ENCODE assay signal across 25 mouse cellular contexts in genomic region chr3:153433010-153433409, GRCm38 (mm10).
A peak's percentile ranks its signal among the peaks of the same experiment; 100 is the strongest.
DNase-seq lines count a peak whose midpoint lies in the region; ATAC-seq lines count a peak whose summit lies in the region.
"Had no signal": no experiment of that assay in that cellular context is flagged by ENCODE, and none has a peak within 500 bp of the region (broad histone marks: within the 10 kb centered on the region; RNA-seq: fewer than 3 reads in every experiment).

No protein-coding gene starts in this region.

- DNase-seq in kidney, adult 18-20 months, result no peak
- no peak for DNase-seq in limb, embryonic 11.5 days (ENCODE audit: low spot score)
- no peak for DNase-seq in limb, embryonic 10.5 days (ENCODE audit: low spot score)
- DNase-seq in embryonic facial prominence, embryonic 10.5 days (ENCODE audit: low spot score), result no peak
- peak; percentile 72 for DNase-seq in embryonic facial prominence, embryonic 14.5 days (ENCODE audit: low spot score)
- no peak for DNase-seq in urinary bladder, postnatal 10 days (ENCODE audit: low spot score)
- DNase-seq in layer of hippocampus, adult 9-11 months, result no peak
- DNase-seq: adrenal gland, postnatal 25 days; heart, adult 2 months; heart, postnatal 14 days; kidney, adult 8-10 months; liver, postnatal 0 days; lung, postnatal 36 days; right cerebral cortex, postnatal 4 days; thymus, adult 2 months; thymus, postnatal 36 days had no signal

- ATAC-seq in kidney, embryonic 14.5 days (ENCODE audit: low FRiP score, low TSS enrichment), result peak; percentile 84
- 0 out of 2 replicates have a peak, but pooled peaks have one; percentile 12 for ATAC-seq in limb, embryonic 11.5 days (ENCODE audit: insufficient number of reproducible peaks, low FRiP score, low TSS enrichment, low read depth)
- ATAC-seq in embryonic facial prominence, embryonic 14.5 days (ENCODE audit: low read depth), result 0 out of 2 replicates have a peak, but pooled peaks have one; percentile 57
- ATAC-seq: CD4-positive, CD25-positive, alpha-beta regulatory T cell, adult 4 months; liver, embryonic 12.5 days; liver, postnatal 0 days; midbrain, embryonic 13.5 days had no signal

- H3K4me1 ChIP-seq in kidney, embryonic 14.5 days (ENCODE audit: control insufficient read depth, insufficient read depth, low read length), result peaks cover 8% of the 10 kb centered on the region; the same call in 1 of the 2 replicates
- no peaks in the 10 kb centered on the region; the same call in 1 of the 2 replicates for H3K4me1 ChIP-seq in limb, embryonic 11.5 days (ENCODE audit: control insufficient read depth, insufficient read depth, low read length)
- H3K4me1 ChIP-seq in limb, embryonic 10.5 days, result peaks cover 18% of the 10 kb centered on the region
- H3K4me1 ChIP-seq in embryonic facial prominence, embryonic 10.5 days, result peaks cover 15% of the 10 kb centered on the region
- no peaks in the 10 kb centered on the region for H3K4me1 ChIP-seq in embryonic facial prominence, embryonic 14.5 days (ENCODE audit: control insufficient read depth, insufficient read depth, low read length)
- H3K4me1 ChIP-seq: heart, embryonic 13.5 days had no signal

- H3K4me3 ChIP-seq in kidney, embryonic 14.5 days (ENCODE audit: low read length), result no peak overlapping the region
- H3K4me3 ChIP-seq in limb, embryonic 11.5 days (ENCODE audit: low read depth, low read length), result no peak overlapping the region
- H3K4me3 ChIP-seq in limb, embryonic 10.5 days, result no peak overlapping the region
- H3K4me3 ChIP-seq in embryonic facial prominence, embryonic 10.5 days, result no peak overlapping the region
- H3K4me3 ChIP-seq in embryonic facial prominence, embryonic 14.5 days (ENCODE audit: low read depth, low read length), result no peak overlapping the region
- H3K4me3 ChIP-seq: forebrain, embryonic 10.5 days; heart, adult 2 months; heart, embryonic 13.5 days; hindbrain, embryonic 12.5 days; limb, embryonic 13.5 days; liver, embryonic 12.5 days; midbrain, embryonic 13.5 days had no signal

- no peaks in the 10 kb centered on the region for H3K27me3 ChIP-seq in kidney, embryonic 14.5 days (ENCODE audit: control insufficient read depth, insufficient read depth, low read length)
- no peaks in the 10 kb centered on the region for H3K27me3 ChIP-seq in limb, embryonic 11.5 days (ENCODE audit: control insufficient read depth, insufficient read depth, low read length)
- no peaks in the 10 kb centered on the region for H3K27me3 ChIP-seq in limb, embryonic 10.5 days (ENCODE audit: low read depth, poor library complexity, severe bottlenecking)
- no peaks in the 10 kb centered on the region for H3K27me3 ChIP-seq in embryonic facial prominence, embryonic 10.5 days (replicated peaks; ENCODE audit: low read depth, poor library complexity, severe bottlenecking)
- H3K27me3 ChIP-seq in embryonic facial prominence, embryonic 14.5 days (replicated peaks; ENCODE audit: control insufficient read depth, insufficient read depth, low read length), result no peaks in the 10 kb centered on the region
- H3K27me3 ChIP-seq: heart, embryonic 13.5 days; hindbrain, embryonic 12.5 days; limb, embryonic 13.5 days; liver, embryonic 12.5 days; midbrain, embryonic 13.5 days had no signal

- no peaks in the 10 kb centered on the region for H3K36me3 ChIP-seq in kidney, embryonic 14.5 days (ENCODE audit: control insufficient read depth, insufficient read depth, low read length)
- no peaks in the 10 kb centered on the region for H3K36me3 ChIP-seq in limb, embryonic 11.5 days (ENCODE audit: control insufficient read depth, insufficient read depth, low read length)
- no peaks in the 10 kb centered on the region for H3K36me3 ChIP-seq in limb, embryonic 10.5 days
- no peaks in the 10 kb centered on the region for H3K36me3 ChIP-seq in embryonic facial prominence, embryonic 10.5 days (replicated peaks)
- no peaks in the 10 kb centered on the region for H3K36me3 ChIP-seq in embryonic facial prominence, embryonic 14.5 days (ENCODE audit: control insufficient read depth, insufficient read depth, low read length)
- H3K36me3 ChIP-seq: forebrain, embryonic 10.5 days; heart, embryonic 13.5 days; hindbrain, embryonic 12.5 days; limb, embryonic 13.5 days; liver, embryonic 12.5 days; midbrain, embryonic 13.5 days had no signal

- H3K9me3 ChIP-seq in kidney, embryonic 14.5 days (ENCODE audit: control insufficient read depth, low read length), result no peaks in the 10 kb centered on the region
- no peaks in the 10 kb centered on the region for H3K9me3 ChIP-seq in limb, embryonic 11.5 days (ENCODE audit: control insufficient read depth, low read length)
- no peaks in the 10 kb centered on the region for H3K9me3 ChIP-seq in limb, embryonic 10.5 days (replicated peaks)
- no peaks in the 10 kb centered on the region for H3K9me3 ChIP-seq in embryonic facial prominence, embryonic 10.5 days
- no peaks in the 10 kb centered on the region for H3K9me3 ChIP-seq in embryonic facial prominence, embryonic 14.5 days (ENCODE audit: control insufficient read depth, low read length)
- H3K9me3 ChIP-seq: forebrain, embryonic 10.5 days; heart, embryonic 13.5 days; hindbrain, embryonic 12.5 days; limb, embryonic 13.5 days; liver, embryonic 12.5 days; midbrain, embryonic 13.5 days had no signal

- no peak overlapping the region for H3K27ac ChIP-seq in kidney, embryonic 14.5 days (ENCODE audit: low read depth, low read length)
- no peak overlapping the region for H3K27ac ChIP-seq in limb, embryonic 11.5 days (replicated peaks; ENCODE audit: low read depth, low read length)
- no peak overlapping the region for H3K27ac ChIP-seq in limb, embryonic 10.5 days
- 0 out of 2 replicates have a peak overlapping the region, but pooled peaks have one; percentile 19 for H3K27ac ChIP-seq in embryonic facial prominence, embryonic 10.5 days (replicated peaks)
- H3K27ac ChIP-seq in embryonic facial prominence, embryonic 14.5 days (replicated peaks; ENCODE audit: low read depth, low read length), result no peak overlapping the region
- H3K27ac ChIP-seq: heart, adult 2 months; heart, embryonic 13.5 days; limb, embryonic 13.5 days; liver, embryonic 12.5 days; midbrain, embryonic 13.5 days; stomach, postnatal 0 days had no signal

- WGBS in kidney, embryonic 14.5 days, result 36% methylated on average over 8 of the region's 8 CpGs
- 64% methylated on average over 8 of the region's 8 CpGs for WGBS in limb, embryonic 11.5 days
- WGBS in limb, embryonic 10.5 days, result 78% methylated on average over 8 of the region's 8 CpGs
- 74% methylated on average over 8 of the region's 8 CpGs for WGBS in embryonic facial prominence, embryonic 10.5 days
- 38% methylated on average over 8 of the region's 8 CpGs for WGBS in embryonic facial prominence, embryonic 14.5 days

- H3K4me2 ChIP-seq in kidney, embryonic 14.5 days (replicated peaks; ENCODE audit: low read depth, low read length), result no peak overlapping the region
- no peak overlapping the region for H3K4me2 ChIP-seq in limb, embryonic 11.5 days (ENCODE audit: low read depth, severe bottlenecking)
- H3K4me2 ChIP-seq in embryonic facial prominence, embryonic 14.5 days (ENCODE audit: low read depth, low read length), result no peak overlapping the region
- H3K4me2 ChIP-seq: heart, embryonic 13.5 days; hindbrain, embryonic 12.5 days; limb, embryonic 13.5 days; liver, embryonic 12.5 days; midbrain, embryonic 13.5 days had no signal

- H3K9ac ChIP-seq in kidney, embryonic 14.5 days (ENCODE audit: low read depth, low read length), result no peak overlapping the region
- H3K9ac ChIP-seq in limb, embryonic 11.5 days (ENCODE audit: low read length), result no peak overlapping the region
- H3K9ac ChIP-seq in embryonic facial prominence, embryonic 14.5 days (ENCODE audit: low read depth, low read length), result no peak overlapping the region
- H3K9ac ChIP-seq: heart, embryonic 13.5 days; hindbrain, embryonic 12.5 days; limb, embryonic 13.5 days; liver, postnatal 0 days; midbrain, embryonic 13.5 days had no signal

Comparison
In these comparisons a context has a peak if more than half of its experiments do, and no peak if none do; other contexts are left out.
1. ATAC-seq: peak in every context shown above with its lines; median percentile 84 in kidney, embryonic 14.5 days; 57 in embryonic facial prominence, embryonic 14.5 days; 12 in limb, embryonic 11.5 days.